Mouse (Mus musculus) testis, adult 2 months (tissue): Measurements from ENCODE around the gene Ifna5.

Experiments used
- CTCF ChIP-seq: fragments of 200-500 bp; IDR thresholded peaks from 2 replicates; pipeline ENCODE4 v1.5.1; 2012; ENCODE audit warnings: low read depth, mild to moderate bottlenecking, inconsistent platforms, low read length, moderate library complexity; ENCODE audit not compliant: control insufficient read depth, insufficient read depth, insufficient replicate concordance
- POLR2A ChIP-seq: fragments of 200-500 bp; IDR thresholded peaks from 2 replicates; pipeline ENCODE4 v1.6.1; 2012; ENCODE audit warnings: low read depth, mild to moderate bottlenecking, inconsistent platforms, low read length, moderate library complexity; ENCODE audit not compliant: control insufficient read depth

GRCm38 (mm10) chr4:88830523-88830922, 4.8 kb upstream of the Ifna5 start:
- TF ChIP-seq CTCF: no peak
- no peak for TF ChIP-seq POLR2A
